Mouse (Mus musculus): ENCODE measurements around the gene Rbm46. TPM values are rescaled to one million over a fixed set of nuclear protein-coding genes. Genes with fewer than 3 reads are reported as not detected.

The Rbm46 gene
- polyA plus RNA-seq, 1 experiment from 2014 or later, result 0.10 TPM

GRCm38 (mm10) chr3:82791663-82792062 lies 84.6 kb downstream of the Rbm46 start:
- DNase-seq (ENCODE audit: low spot score), result no peak

Other genes with a start within 250 kb of the Rbm46 start
- 0.05 and 0.06 TPM in 2 replicates for gene Lrat, start 27.5 kb upstream of the Rbm46 start, polyA plus RNA-seq (2015; fragmentation: Nextera tagmentation; extraction: Ambion mirVana)
- 0.99 and 1.0 TPM in 2 replicates for gene Fgg, start 131.2 kb upstream of the Rbm46 start, polyA plus RNA-seq (2015; fragmentation: Nextera tagmentation; extraction: Ambion mirVana)
- 0.25 and 0.35 TPM in 2 replicates for gene Fga, start 149.6 kb upstream of the Rbm46 start, polyA plus RNA-seq (2015; fragmentation: Nextera tagmentation; extraction: Ambion mirVana)
- 0.17 and 0.20 TPM in 2 replicates for gene Fgb, start 173.4 kb upstream of the Rbm46 start, polyA plus RNA-seq (2015; fragmentation: Nextera tagmentation; extraction: Ambion mirVana)
- 94.0 and 96.4 TPM in 2 replicates for gene Plrg1, start 179.0 kb upstream of the Rbm46 start, polyA plus RNA-seq (2015; fragmentation: Nextera tagmentation; extraction: Ambion mirVana)